Mouse (Mus musculus) lung, adult 2 months (tissue): Measurements from ENCODE around the gene Hs1bp3.

Experiments
- CTCF ChIP-seq: fragments of 200-500 bp; IDR thresholded peaks from 2 replicates; pipeline ENCODE4 v1.5.1; 2011; ENCODE audit warnings: mild to moderate bottlenecking, low read length, control low read depth; ENCODE audit not compliant: insufficient read depth
- POLR2A ChIP-seq: fragments of 200-500 bp; IDR thresholded peaks from 2 replicates; pipeline ENCODE4 v1.6.1; 2011; ENCODE audit warnings: low read depth, mild to moderate bottlenecking, control low read depth, low read length, borderline replicate concordance; ENCODE audit errors: extremely low read depth

GRCm38 (mm10) chr12:8339591-8340319 lies 26.5 kb downstream of the Hs1bp3 start:
- TF ChIP-seq CTCF (no peak), POLR2A (no peak)
